Mouse (Mus musculus): ENCODE data around the gene Scamp3. TPM values are rescaled to one million over a fixed set of nuclear protein-coding genes. Genes with fewer than 3 reads are reported as not detected.

Scamp3 gene
- polyA plus RNA-seq, 1 experiment from 2014 or later, result 153 TPM

DNA sequence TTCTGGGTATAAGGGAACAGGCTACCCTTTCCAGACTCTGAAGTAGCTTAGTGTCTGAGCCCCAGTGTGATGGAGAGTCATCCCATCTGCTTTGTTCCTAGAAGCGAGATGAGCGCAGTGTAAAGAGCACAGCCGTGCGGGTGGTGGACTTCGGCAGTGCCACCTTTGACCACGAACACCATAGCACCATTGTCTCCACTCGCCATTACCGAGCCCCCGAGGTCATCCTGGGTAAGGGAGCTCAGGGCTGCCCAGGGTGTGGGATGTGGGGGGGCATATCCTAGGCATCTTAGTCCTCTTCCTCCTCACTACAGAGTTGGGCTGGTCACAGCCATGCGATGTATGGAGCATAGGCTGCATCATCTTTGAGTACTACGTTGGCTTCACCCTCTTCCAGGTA, 2.4 kb upstream of the Scamp3 start:
- no peak for ATAC-seq (ENCODE audit: low read depth)
- H3K9me3 ChIP-seq (ENCODE audit: control insufficient read depth, low read length), result no peaks in the 10 kb centered on the region
- no peak overlapping the region for H3K4me2 ChIP-seq (ENCODE audit: low read depth, low read length)
- 93% methylated on average over 11 of the region's 11 CpGs for WGBS
- H3K9ac ChIP-seq (replicated peaks; ENCODE audit: low read depth, low read length), result no peak overlapping the region
- H3K27ac ChIP-seq (ENCODE audit: low read depth, low read length), result no peak overlapping the region
- peaks cover 57% of the 10 kb centered on the region for H3K36me3 ChIP-seq (ENCODE audit: control insufficient read depth, insufficient read depth, low read length)
- H3K27me3 ChIP-seq (ENCODE audit: control insufficient read depth, insufficient read depth, low read length), result no peaks in the 10 kb centered on the region
- H3K4me1 ChIP-seq (ENCODE audit: control insufficient read depth, insufficient read depth, low read length), result peaks cover 11% of the 10 kb centered on the region
- no peak overlapping the region for H3K4me3 ChIP-seq (ENCODE audit: low read depth, low read length)

DNA sequence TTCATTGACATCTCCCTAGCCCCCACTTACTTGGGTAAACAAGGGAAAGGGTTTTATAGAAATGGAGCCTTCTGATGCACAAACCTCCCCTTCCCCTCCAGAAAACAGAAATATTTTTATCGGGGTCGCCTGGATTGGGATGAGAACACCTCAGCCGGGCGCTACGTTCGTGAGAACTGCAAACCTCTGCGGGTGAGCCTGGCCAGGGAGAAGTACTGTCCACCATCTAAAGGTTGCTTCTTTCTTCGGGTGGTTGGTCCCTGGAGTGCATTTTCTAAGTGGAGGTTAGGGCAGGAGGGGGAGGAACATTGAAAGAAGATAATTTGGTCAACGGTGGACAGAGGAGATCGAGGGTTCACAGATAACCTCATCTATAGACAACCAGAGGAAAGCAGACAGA, 1.7 kb upstream of the Scamp3 start:
- Histone ChIP-seq H3K4me2 (ENCODE audit: low read depth, low read length) (no peak overlapping the region), H3K9ac (replicated peaks; ENCODE audit: low read depth, low read length) (no peak overlapping the region), H3K4me3 (ENCODE audit: low read depth, low read length) (no peak overlapping the region), H3K27ac (ENCODE audit: low read depth, low read length) (no peak overlapping the region), H3K9me3 (ENCODE audit: control insufficient read depth, low read length) (no peaks in the 10 kb centered on the region), H3K4me1 (ENCODE audit: control insufficient read depth, insufficient read depth, low read length) (peaks cover 11% of the 10 kb centered on the region), H3K27me3 (ENCODE audit: control insufficient read depth, insufficient read depth, low read length) (no peaks in the 10 kb centered on the region), H3K36me3 (ENCODE audit: control insufficient read depth, insufficient read depth, low read length) (peaks cover 59% of the 10 kb centered on the region)
- ATAC-seq (ENCODE audit: low read depth), result no peak
- WGBS, result 94% methylated on average over 10 of the region's 10 CpGs

DNA sequence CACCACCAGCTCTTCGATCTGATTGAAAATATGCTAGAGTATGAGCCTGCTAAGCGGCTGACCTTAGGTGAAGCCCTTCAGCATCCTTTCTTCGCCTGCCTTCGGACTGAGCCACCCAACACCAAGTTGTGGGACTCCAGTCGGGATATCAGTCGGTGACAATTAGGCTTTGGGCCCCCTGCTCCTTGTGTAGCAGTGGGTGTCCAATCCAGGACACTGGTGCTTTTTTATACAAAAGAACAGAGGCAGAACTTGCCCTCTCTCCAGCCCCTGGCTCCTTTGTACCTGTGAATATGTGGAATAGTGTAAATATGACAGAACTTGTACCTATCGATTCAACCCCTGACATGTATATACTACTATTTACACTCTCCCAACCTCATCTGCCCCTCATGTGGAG, 852 bp upstream of the Scamp3 start:
- 83% methylated on average over 7 of the region's 7 CpGs for WGBS
- Histone ChIP-seq H3K9ac (replicated peaks; ENCODE audit: low read depth, low read length) (no peak overlapping the region), H3K36me3 (ENCODE audit: control insufficient read depth, insufficient read depth, low read length) (peaks cover 61% of the 10 kb centered on the region), H3K4me1 (ENCODE audit: control insufficient read depth, insufficient read depth, low read length) (peaks cover 11% of the 10 kb centered on the region), H3K4me3 (ENCODE audit: low read depth, low read length) (no peak overlapping the region), H3K9me3 (ENCODE audit: control insufficient read depth, low read length) (no peaks in the 10 kb centered on the region), H3K27me3 (ENCODE audit: control insufficient read depth, insufficient read depth, low read length) (no peaks in the 10 kb centered on the region), H3K27ac (ENCODE audit: low read depth, low read length) (no peak overlapping the region), H3K4me2 (ENCODE audit: low read depth, low read length) (no peak overlapping the region)
- no peak for ATAC-seq (ENCODE audit: low read depth)

DNA sequence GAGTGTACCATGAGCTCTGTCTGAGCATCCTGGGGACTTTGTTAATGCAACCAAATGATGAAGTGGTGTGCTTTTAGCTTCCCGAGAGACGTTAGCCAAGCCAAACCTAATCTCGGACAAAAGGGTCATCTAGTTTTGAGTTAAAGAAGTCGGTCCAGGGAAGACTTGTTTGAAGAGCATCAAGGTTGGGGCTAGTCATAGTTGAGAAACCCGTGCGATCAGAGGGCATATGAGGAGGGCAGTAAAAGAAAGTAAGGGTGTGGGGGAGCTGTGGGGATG, 773 bp downstream of the Scamp3 start:
- peak overlapping the region; percentile 87 for H3K4me2 ChIP-seq (ENCODE audit: low read depth, low read length)
- peaks cover 51% of the 10 kb centered on the region for H3K36me3 ChIP-seq (ENCODE audit: control insufficient read depth, insufficient read depth, low read length)
- 6% methylated on average over 6 of the region's 6 CpGs for WGBS
- peak overlapping the region; percentile 58 for H3K4me3 ChIP-seq (ENCODE audit: low read depth, low read length)
- no peak for ATAC-seq (ENCODE audit: low read depth)
- peak overlapping the region; percentile 66 for H3K9ac ChIP-seq (replicated peaks; ENCODE audit: low read depth, low read length)
- no peaks in the 10 kb centered on the region for H3K27me3 ChIP-seq (ENCODE audit: control insufficient read depth, insufficient read depth, low read length)
- H3K9me3 ChIP-seq (ENCODE audit: control insufficient read depth, low read length), result no peaks in the 10 kb centered on the region
- peaks cover 15% of the 10 kb centered on the region for H3K4me1 ChIP-seq (ENCODE audit: control insufficient read depth, insufficient read depth, low read length)
- H3K27ac ChIP-seq (ENCODE audit: low read depth, low read length), result peak overlapping the region; percentile 36; the same call in 1 of the 2 replicates

DNA sequence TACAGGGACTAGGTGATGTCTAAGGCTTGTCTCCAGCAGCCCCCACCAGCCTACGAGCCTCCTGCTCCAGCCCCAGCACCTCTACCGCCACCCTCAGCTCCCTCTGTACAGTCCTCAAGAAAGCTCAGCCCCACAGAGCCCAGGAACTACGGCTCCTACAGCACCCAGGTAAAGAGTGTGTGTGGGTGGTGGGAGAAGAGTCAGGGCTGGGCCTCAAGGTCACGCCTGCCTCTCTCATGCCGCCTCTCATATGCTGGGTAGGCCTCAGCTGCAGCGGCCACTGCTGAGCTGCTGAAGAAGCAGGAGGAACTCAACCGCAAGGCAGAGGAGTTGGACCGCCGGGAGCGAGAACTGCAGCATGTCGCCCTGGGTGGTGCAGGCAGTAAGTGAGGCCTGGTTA, 1.8 kb downstream of the Scamp3 start:
- H3K4me3 ChIP-seq (ENCODE audit: low read depth, low read length), result no peak overlapping the region
- peaks cover 42% of the 10 kb centered on the region for H3K36me3 ChIP-seq (ENCODE audit: control insufficient read depth, insufficient read depth, low read length)
- peaks cover 20% of the 10 kb centered on the region for H3K4me1 ChIP-seq (ENCODE audit: control insufficient read depth, insufficient read depth, low read length)
- H3K9me3 ChIP-seq (ENCODE audit: control insufficient read depth, low read length), result no peaks in the 10 kb centered on the region
- no peak for ATAC-seq (ENCODE audit: low read depth)
- peak overlapping the region; percentile 87; the same call in 1 of the 2 replicates for H3K4me2 ChIP-seq (ENCODE audit: low read depth, low read length)
- H3K9ac ChIP-seq (replicated peaks; ENCODE audit: low read depth, low read length), result no peak overlapping the region
- WGBS, result 93% methylated on average over 11 of the region's 11 CpGs
- no peak overlapping the region for H3K27ac ChIP-seq (ENCODE audit: low read depth, low read length)
- H3K27me3 ChIP-seq (ENCODE audit: control insufficient read depth, insufficient read depth, low read length), result no peaks in the 10 kb centered on the region

DNA sequence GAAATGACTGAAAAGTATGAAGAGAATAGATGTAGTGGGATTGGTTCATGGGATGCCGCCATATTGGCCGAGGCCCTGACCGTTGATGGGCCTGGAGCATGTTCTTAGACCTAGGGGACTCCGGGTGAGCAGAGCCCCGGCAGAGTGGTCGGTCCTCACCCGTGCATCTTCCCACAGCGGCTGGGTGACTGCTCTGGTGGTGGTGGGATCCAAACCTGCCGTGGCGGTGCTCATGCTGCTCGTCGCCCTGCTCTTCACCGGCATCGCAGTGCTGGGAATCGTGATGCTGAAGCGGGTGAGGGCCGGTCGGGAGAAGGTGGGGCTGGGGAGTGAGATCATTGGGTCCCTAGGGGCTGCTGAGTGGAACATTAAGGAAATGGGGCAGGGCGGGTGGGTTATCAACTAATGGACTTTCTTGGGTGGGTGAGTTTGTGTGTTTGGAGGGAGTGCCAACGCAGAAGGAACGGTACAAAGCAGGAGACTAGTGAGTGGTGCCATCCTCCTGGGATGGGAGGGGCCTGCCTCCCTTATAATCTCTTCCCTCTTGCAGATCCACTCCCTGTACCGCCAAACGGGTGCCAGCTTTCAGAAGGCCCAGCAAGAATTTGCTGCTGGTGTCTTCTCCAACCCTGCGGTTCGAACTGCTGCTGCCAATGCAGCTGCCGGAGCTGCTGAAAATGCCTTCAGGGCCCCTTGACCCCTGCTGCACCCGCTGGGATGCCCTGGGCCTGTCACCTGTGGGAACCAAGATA, 4.7 kb downstream of the Scamp3 start:
- H3K36me3 ChIP-seq (ENCODE audit: control insufficient read depth, insufficient read depth, low read length), result peaks cover 22% of the 10 kb centered on the region
- H3K4me2 ChIP-seq (ENCODE audit: low read depth, low read length), result no peak overlapping the region
- no peaks in the 10 kb centered on the region for H3K27me3 ChIP-seq (ENCODE audit: control insufficient read depth, insufficient read depth, low read length)
- no peak for ATAC-seq (ENCODE audit: low read depth)
- WGBS, result 90% methylated on average over 27 of the region's 27 CpGs
- no peaks in the 10 kb centered on the region for H3K9me3 ChIP-seq (ENCODE audit: control insufficient read depth, low read length)
- peaks cover 31% of the 10 kb centered on the region for H3K4me1 ChIP-seq (ENCODE audit: control insufficient read depth, insufficient read depth, low read length)
- no peak overlapping the region for H3K4me3 ChIP-seq (ENCODE audit: low read depth, low read length)
- no peak overlapping the region for H3K27ac ChIP-seq (ENCODE audit: low read depth, low read length)
- no peak overlapping the region for H3K9ac ChIP-seq (replicated peaks; ENCODE audit: low read depth, low read length)

DNA sequence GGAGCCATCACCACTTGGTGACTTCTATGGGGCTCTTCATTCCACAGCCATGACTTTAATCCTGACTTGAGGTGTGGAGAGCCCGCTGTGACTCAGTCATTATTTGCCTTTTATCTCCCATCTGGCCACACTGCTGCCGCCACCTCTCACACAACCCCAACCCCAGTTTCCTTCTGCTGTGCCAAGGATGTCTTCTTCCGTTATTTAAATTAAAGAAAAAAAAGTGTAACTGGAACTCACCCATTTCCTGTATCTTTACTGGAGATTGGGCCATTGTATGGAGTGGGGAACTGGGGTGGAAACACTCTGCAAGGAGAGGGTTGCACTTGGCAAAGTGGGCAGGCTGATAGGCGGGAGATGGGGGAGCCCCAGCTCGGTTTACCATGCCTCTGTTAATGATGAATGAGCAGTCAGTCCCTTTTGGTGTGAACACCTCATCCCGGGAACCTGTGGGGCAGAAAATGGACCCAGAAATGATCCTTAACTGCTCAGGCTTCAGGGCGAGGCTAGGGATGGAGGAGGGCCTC, 5.3 kb downstream of the Scamp3 start:
- Histone ChIP-seq H3K4me1 (ENCODE audit: control insufficient read depth, insufficient read depth, low read length) (peaks cover 31% of the 10 kb centered on the region), H3K4me2 (ENCODE audit: low read depth, low read length) (peak overlapping the region; percentile 99), H3K27me3 (ENCODE audit: control insufficient read depth, insufficient read depth, low read length) (no peaks in the 10 kb centered on the region), H3K27ac (ENCODE audit: low read depth, low read length) (peak overlapping the region; percentile 91), H3K4me3 (ENCODE audit: low read depth, low read length) (peak overlapping the region; percentile 45), H3K9ac (replicated peaks; ENCODE audit: low read depth, low read length) (peak overlapping the region; percentile 71), H3K9me3 (ENCODE audit: control insufficient read depth, low read length) (no peaks in the 10 kb centered on the region), H3K36me3 (ENCODE audit: control insufficient read depth, insufficient read depth, low read length) (peaks cover 28% of the 10 kb centered on the region)
- 49% methylated on average over 7 of the region's 7 CpGs for WGBS
- ATAC-seq (ENCODE audit: low read depth), result peak; percentile 2; the same call in 1 of the 2 replicates

DNA sequence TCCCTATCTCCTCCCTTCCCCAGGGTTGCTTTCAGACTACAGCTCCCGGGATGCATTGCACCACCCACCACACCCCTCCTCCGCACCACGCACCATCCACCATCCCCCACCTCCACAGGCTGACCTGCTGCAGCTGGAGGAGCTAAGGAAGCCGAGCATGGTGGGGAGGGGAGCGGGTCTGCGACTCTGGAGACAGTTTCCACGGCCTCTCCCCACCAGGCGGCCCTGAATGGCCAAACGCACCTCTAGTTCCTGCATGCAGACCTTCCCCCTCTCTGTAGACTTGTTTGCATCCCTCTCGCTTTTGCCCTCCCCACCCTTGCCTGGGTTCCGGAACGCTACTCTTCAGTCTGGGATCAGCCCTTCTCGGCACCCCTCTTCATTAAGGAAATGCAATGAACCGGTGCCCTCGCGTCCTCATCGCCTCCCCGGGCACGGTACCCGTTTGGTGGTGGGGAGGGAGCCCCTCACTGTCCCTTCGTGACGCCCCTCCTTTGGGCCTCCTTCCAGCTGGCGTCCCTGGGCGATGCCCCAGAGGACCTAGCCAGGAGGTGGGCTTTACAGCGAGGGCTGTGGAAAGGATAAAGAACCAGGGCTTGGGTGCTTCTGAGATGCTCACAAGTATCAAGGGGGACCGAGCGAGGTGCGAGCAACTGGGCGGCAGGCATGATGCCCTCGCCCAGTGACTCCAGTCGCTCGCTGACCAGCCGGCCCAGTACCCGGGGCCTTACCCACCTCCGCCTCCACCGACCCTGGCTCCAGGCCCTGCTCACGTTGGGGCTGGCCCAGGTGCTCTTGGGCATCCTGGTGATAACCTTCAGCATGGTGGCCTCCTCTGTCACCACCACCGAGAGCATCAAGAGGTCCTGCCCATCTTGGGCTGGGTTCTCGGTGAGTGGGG, 6.0 kb downstream of the Scamp3 start, which contains the start of gene Fam189b:
Gene Fam189b, plus strand, starts transcription at position 86 of the 901 bp plus-strand sequence.
- 7% methylated on average over 39 of the region's 39 CpGs for WGBS
- peak within 1 kb of the TSS; percentile 91 for H3K27ac ChIP-seq (ENCODE audit: low read depth, low read length)

DNA sequence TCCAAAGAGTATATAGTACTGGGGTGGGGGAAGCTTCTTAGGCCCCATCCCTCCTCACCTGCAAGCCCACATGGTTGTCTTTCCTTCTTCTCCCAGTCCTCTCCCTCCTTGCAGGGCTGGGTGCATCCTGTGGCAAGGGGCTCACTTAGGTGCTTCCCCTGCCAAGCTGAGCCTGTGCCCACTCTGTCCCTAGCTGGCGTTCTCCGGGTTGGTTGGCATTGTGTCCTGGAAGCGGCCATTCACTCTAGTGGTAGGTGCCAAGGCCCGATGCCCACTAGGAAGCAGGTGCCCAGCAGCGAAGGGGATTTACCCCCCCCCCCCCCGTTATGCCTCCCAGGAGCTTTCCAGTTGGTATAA, 6.7 kb downstream of the Scamp3 start:
- Histone ChIP-seq H3K27ac (ENCODE audit: low read depth, low read length) (peak overlapping the region; percentile 91), H3K27me3 (ENCODE audit: control insufficient read depth, insufficient read depth, low read length) (no peaks in the 10 kb centered on the region), H3K9ac (replicated peaks; ENCODE audit: low read depth, low read length) (peak overlapping the region; percentile 71), H3K36me3 (ENCODE audit: control insufficient read depth, insufficient read depth, low read length) (peaks cover 37% of the 10 kb centered on the region), H3K4me1 (ENCODE audit: control insufficient read depth, insufficient read depth, low read length) (peaks cover 24% of the 10 kb centered on the region), H3K9me3 (ENCODE audit: control insufficient read depth, low read length) (no peaks in the 10 kb centered on the region), H3K4me2 (ENCODE audit: low read depth, low read length) (peak overlapping the region; percentile 99), H3K4me3 (ENCODE audit: low read depth, low read length) (peak overlapping the region; percentile 45)
- no peak for ATAC-seq (ENCODE audit: low read depth)
- 83% methylated on average over 6 of the region's 6 CpGs for WGBS

More for the DNA sequence above, 6.0 kb downstream of the Scamp3 start, which contains the start of gene Fam189b:
- peaks cover 32% of the 10 kb centered on the region for H3K36me3 ChIP-seq (ENCODE audit: control insufficient read depth, insufficient read depth, low read length)
- H3K4me1 ChIP-seq (ENCODE audit: control insufficient read depth, insufficient read depth, low read length), result peaks cover 30% of the 10 kb centered on the region
- ATAC-seq (ENCODE audit: low read depth), result peak; percentile 92
- H3K4me3 ChIP-seq (ENCODE audit: low read depth, low read length), result peak within 1 kb of the TSS; percentile 45
- H3K9me3 ChIP-seq (ENCODE audit: control insufficient read depth, low read length), result no peaks in the 10 kb centered on the region
- H3K27me3 ChIP-seq (ENCODE audit: control insufficient read depth, insufficient read depth, low read length), result no peaks in the 10 kb centered on the region
- H3K9ac ChIP-seq (replicated peaks; ENCODE audit: low read depth, low read length), result peak within 1 kb of the TSS; percentile 71
- peak within 1 kb of the TSS; percentile 99 for H3K4me2 ChIP-seq (ENCODE audit: low read depth, low read length)

Measured in neural tube, embryonic 14.5 days (tissue).